Mouse (Mus musculus) cerebellum, adult 18-20 months (tissue): Measurements from ENCODE around the gene Mybphl.

ENCODE experiments used
- DNase-seq, 2 experiments: peaks; one replicate each; pipeline ENCODE4 v3.0.0; 2021

The Mybphl gene

DNA sequence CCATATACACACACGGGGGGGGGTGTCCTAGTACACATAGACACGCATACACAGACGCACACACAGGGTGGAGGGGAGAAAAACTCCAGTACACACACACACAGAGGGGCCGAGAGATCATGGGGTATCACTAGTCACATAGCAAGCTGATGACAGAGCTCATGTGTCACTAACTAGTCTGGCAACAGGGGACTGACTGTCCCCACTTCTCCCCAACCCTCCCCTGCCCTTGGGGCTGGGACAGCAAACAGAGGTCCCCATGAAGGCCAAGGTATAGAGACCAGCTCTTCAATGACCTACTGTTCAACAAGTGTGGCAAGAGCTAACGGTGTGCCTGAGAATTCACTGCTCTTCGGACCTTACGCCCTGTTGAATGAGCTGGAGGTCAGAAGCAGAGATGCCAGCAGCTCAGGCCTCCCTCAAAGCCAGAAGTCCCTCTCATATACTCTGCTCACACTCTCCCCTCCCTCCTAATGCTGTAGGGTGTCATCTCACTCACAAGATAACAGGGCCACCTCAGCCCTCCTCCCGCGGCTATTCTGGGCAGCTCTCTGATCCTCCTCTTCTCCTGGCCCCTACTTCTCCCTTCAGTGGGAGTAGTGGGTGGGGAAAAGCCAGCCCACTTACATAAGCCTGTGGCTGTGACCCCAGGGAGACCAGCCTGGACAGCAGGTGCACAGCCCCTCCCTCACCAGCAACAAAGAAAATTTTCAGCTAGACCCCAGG, at the start of gene Mybphl:
TSS of gene Mybphl (plus strand) at position 642 of the 726 bp plus-strand sequence.
- no peak for DNase-seq

DNA sequence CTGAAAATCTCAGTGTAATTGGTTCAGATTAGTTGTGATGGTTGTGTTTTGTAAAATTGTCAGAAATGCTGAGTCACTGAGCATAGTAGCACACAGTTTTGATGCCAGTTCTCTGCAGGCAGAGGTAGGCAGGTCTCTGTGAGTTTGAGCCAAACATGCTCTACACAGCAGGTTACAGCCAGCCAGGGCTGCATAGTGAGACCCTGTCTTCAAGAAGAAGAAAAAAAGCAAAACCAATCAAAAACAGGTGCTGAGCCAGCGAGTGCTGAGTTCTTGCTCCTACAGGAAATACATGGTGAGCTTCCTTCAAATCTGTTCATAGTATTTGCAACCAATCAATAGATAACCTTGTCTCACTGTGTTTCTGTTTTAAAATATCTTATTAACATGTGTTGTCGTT, 46.2 kb upstream of the Mybphl start:
- DNase-seq, result no peak

GRCm38 (mm10) chr3:108321671-108322070, 43.0 kb upstream of the Mybphl start:
- no peak for DNase-seq

- DNase-seq, result no peak
Measured at GRCm38 (mm10) chr3:108322136-108322535, 42.6 kb upstream of the Mybphl start.

DNA sequence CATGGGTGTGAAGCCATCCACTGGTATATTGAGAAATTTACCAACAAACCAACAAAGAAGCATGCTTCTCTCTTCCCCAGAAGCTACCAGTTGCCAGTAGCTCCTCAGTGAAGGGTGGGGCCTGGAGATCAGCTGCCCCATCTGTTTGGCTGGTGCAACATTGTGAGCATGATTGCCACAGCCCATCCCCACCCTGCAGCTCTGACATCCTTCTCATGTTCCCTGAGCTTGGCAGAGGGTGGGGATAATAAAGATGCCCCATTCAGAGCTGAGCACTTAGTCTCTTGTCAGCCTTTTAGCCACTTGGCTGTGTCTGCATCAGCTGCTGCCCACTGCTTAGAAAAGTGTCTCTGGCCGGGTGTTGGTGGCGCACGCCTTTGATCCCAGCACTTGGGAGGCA, 41.7 kb upstream of the Mybphl start:
- no peak for DNase-seq

- no peak for DNase-seq
Measured at GRCm38 (mm10) chr3:108324837-108325236, 39.9 kb upstream of the Mybphl start.

DNA sequence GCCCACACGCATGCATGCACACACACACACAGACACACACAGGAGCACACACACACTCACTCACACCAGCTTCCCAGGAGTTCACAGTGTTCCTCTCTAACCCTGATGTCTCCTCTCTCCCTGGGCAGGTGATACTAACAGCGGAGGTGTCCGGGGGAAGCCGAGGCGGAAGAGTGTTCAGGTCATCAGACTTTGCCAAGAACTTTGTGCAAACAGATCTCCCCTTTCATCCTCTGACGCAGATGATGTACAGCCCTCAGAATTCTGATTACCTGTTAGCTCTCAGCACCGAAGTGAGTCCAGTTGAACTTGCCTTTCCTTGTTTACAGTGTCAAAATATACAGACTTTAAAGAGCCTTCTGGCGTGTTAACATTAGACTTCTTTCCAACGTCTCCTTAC, 39.2 kb upstream of the Mybphl start:
- DNase-seq, result no peak

GRCm38 (mm10) chr3:108327275-108327674, 37.4 kb upstream of the Mybphl start:
- no peak for DNase-seq

DNA sequence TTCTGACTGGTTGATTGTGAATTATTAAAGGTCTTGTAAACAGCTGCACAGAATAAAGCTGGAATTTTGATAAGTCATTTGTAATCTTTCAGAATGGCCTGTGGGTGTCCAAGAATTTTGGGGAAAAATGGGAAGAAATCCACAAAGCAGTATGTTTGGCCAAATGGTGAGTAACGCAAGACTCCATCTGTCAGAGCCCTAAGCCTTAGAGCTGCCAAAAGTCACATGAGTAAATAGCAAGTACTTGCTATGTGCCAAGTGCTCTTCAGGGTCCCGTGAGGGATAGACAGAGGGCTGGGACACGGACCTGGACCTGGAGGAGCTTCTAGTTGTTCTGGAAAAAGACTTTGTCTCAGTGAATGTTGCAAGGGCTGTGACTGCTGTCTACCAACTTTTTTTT, 36.8 kb upstream of the Mybphl start:
- no peak for DNase-seq

- DNase-seq, result peak; percentile 12 to 31
Measured at GRCm38 (mm10) chr3:108328441-108328841, 36.3 kb upstream of the Mybphl start.

DNA sequence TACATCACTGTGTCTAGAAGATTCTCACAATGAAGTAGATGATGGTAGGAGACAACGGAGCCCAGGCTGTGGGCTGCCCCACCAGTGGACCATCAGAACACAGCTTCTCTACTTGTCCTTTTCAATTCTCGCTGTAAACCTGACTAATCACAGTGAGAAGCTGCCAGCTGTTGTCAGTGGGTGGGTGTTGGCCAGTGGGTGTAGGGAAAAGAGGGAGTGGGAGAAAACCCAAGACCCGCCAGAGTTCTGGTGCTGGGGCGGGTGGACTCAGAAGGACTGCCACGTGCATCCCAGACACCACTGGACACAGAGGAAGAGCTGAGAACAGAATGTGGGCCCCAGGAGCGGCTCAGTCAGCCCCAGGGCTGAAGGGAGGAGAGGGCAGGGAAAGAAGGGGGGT, 33.9 kb upstream of the Mybphl start:
- DNase-seq, result no peak

DNA sequence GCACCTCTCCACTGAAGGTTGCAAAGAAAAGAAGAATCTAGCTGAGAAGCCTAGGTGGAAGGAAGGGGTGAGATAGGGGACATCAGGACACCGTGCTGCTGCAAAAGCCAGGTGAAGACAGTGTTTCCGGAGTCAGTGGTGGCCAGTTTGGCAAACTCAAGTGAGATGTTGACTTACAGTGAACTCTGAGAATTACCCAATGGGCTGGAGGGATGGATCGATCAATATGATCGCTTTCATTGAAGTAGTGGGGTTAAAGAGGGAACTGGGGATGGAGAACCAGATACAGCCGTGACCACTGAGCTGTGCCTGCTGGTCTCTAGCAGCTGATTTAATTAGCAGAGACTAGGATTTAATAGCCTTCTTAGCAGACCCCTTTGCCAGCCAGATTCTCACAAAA, 27.8 kb upstream of the Mybphl start:
- DNase-seq, result no peak

- no peak for DNase-seq
Measured at GRCm38 (mm10) chr3:108341040-108341439, 23.7 kb upstream of the Mybphl start.

DNA sequence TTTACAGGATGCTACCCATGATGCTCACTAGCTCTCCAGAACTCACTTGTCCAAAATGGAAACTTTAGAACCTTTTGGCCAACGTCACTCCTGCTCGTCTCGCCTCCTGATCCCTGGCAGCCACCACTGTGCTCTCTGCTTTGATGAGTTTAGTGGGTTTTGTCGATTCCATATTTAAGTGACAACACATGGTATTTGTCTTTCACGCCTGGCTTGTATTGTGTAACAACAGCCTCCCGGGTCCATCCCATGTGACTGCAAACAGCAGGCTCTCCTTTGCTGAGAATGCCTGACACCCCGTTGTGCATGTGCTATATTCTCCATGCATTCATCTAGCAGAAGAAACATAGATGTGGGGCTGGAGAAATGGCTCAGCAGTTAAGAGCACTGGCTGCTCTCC, 22.5 kb upstream of the Mybphl start:
- no peak for DNase-seq

GRCm38 (mm10) chr3:108345855-108346254, 18.9 kb upstream of the Mybphl start:
- no peak for DNase-seq

DNA sequence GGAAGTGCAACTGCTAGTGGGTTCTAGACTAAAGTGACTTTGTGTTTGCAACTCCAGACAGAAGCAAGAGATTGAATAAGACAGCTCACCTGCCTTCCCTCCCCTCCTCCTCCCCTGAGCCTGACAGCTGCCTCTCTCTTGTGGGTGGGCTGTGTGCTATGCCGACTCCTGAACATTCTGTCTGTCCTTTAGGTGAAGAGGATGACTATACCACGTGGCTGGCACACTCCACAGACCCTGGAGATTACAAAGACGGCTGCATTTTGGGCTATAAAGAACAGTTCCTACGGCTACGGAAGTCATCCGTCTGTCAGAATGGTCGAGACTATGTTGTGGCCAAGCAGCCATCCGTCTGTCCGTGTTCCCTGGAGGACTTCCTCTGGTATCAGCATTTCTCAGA, 16.3 kb upstream of the Mybphl start:
- no peak for DNase-seq

DNA sequence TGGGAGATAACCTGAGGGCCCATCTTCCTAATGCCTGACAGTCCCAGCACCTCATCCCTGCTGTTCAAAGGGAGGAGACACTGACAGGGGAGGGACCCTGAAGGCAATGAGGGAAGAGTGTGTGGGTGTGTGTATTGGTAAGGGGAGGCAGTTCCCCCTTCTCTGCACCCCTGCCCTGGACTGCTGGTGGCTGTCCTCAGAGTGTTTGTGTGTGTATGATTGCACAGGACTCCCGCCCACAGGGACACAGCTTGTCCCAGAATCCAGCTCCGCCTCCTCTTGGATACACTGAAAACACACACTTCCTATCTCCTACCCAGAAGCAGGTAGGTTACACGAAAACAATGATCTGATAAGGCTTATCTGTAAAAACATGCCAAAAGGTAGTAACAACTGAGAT, 9.5 kb upstream of the Mybphl start:
- no peak for DNase-seq

DNA sequence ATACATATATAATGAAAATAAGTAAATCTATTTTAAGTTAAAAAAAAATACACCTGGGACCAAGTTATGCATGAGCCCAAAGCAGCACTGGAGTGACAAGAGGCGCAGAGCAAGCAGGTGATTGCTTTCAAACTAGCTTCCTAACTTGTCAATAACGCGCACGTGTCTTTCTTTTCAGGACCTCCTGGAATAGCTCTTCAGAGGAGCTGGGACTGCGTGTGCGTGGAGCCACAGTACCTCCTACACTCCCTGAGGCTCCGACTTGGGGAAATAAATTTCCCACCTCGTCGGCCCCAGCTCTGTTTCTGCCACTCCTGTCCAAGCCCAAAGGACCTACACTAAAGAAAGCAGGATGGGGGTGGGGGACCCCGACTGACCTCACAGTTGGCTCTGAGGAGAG, 7.7 kb upstream of the Mybphl start:
- DNase-seq, result no peak

- peak; percentile 17 to 34 for DNase-seq
Measured at GRCm38 (mm10) chr3:108358445-108358844, 6.3 kb upstream of the Mybphl start.

DNA sequence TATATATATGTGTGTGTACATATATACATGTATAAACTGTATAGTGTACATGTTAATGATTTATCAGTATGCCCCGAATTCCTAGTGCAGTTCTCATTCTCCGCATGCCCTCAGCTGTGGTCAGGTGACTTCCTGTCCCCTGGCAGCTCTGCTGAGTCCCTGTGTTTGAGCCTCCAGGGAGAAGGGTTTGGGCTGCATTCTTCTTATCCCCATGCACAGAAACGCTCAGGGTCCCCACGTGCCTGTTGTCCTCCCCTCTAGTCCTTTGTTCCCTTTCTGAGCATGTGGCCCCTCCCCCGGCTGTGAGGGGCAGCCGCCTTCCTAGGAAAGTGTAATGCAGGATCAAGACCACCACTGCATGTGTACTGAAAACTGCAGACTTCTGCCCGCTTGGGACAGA, 3.8 kb upstream of the Mybphl start:
- no peak for DNase-seq

- DNase-seq, result no peak
Measured at GRCm38 (mm10) chr3:108363626-108364025, 1.1 kb upstream of the Mybphl start.

- DNase-seq, result peak in 1 of 2 experiments; percentile 26
Measured at GRCm38 (mm10) chr3:108367173-108367572, 2.5 kb downstream of the Mybphl start.

DNA sequence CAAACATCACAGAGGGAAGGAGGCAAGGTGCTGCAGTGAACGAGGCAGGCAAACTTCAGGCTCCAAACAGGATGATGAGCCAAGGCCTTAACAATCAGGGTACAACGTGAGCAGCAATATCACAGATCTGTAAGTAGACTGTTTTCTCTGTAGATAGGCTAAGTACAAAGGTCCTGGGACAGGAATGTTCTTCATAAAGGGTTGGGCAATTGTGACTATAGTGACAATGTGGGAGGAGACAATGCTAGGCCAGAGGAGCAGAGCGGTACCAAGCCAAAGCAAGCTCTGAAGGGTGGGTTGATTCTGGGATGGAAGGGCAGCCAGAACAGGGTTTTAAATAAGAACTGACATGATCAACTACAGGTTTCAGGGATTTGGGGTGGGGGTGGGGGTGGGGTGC, 3.1 kb downstream of the Mybphl start:
- no peak for DNase-seq

GRCm38 (mm10) chr3:108368721-108369120, 4.0 kb downstream of the Mybphl start:
- DNase-seq, result no peak

DNA sequence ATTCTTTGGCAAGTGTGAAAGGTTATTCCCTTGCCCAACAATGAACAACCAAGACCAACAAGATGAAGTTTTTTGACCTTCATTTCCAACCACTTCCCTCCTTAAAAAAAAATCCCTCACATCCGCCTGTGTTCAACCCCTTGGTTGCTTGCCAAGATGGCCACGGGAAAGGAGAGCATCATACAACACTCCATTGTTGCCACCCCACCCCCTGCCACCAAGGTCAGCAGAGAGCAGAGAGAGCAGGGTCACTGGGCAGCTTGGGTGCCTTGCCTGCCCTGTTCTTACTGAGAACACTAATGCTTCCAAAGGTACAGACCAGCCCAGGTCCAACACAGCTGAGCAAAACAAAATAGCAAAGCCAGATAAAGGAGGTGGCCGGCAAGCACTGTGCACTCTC, 7.6 kb downstream of the Mybphl start:
- no peak for DNase-seq
